Mouse (Mus musculus) olfactory bulb, adult 2 months (tissue): ENCODE data around the gene Sptlc2.

ENCODE experiments used
- CTCF ChIP-seq: fragments of 200-500 bp; IDR thresholded peaks from 2 replicates; pipeline ENCODE4 v1.5.1; 2012; ENCODE audit warnings: low read depth, mild to moderate bottlenecking, low read length, moderate library complexity; ENCODE audit not compliant: insufficient read depth
- POLR2A ChIP-seq: fragments of 200-500 bp; IDR thresholded peaks from 2 replicates; pipeline ENCODE4 v1.6.1; 2012; ENCODE audit warnings: mild to moderate bottlenecking, low read depth, low read length, moderate library complexity; ENCODE audit not compliant: insufficient read depth

- no peak for TF ChIP-seq CTCF
- no peak for TF ChIP-seq POLR2A
Observed at GRCm38 (mm10) chr12:87347511-87347910, 40.6 kb downstream of the Sptlc2 start.
